Mouse (Mus musculus) thymus, postnatal 4 days (tissue): ENCODE results near the gene Psmd2.

ENCODE experiments used
- DNase-seq: peaks from one replicate; pipeline ENCODE4 v3.0.0; 2021

Gene Psmd2

DNA sequence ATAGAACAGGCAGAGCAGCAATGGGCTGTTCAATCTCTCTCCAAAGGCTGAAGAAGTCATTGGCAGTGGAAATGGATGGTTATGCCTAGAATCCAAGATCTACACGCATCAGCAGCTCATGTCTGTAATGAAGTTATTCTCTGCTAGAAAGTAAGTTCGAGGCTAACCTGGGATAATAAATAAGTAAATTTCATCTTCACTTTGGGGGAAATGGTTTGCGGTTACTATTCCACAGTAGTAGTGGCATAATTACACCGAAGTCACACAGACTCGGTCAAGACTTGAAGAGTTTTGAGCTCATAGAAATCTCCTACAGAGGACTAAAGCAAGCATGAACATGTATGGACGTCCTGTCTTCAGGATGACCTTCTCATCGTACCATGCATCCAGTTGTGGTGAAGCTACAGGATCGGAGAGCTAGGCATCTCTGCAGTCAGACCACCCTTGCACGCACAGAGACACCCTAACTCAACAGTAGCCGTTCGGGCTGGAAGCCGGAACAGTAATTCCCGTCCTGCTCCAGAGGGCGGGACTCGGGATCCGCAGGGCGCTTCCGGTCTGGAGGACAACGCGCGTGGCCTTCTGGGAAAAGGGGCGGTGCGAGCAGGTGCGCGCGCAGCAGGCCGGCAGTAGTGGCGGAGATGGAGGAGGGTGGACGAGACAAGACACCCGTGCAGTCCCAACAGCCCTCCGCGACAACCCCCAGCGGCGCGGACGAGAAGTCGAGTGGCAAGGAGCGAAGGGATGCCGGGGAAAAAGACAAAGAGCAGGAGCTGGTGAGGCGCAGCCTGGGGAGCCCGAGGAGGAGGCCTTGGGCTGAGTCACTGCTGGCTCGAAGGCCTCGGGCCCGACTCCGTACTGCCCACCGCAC lies at the start of gene Psmd2:
TSS of gene Psmd2 (plus strand) at position 577 of the 871 bp plus-strand sequence.
- peak; percentile 98 for DNase-seq

DNA sequence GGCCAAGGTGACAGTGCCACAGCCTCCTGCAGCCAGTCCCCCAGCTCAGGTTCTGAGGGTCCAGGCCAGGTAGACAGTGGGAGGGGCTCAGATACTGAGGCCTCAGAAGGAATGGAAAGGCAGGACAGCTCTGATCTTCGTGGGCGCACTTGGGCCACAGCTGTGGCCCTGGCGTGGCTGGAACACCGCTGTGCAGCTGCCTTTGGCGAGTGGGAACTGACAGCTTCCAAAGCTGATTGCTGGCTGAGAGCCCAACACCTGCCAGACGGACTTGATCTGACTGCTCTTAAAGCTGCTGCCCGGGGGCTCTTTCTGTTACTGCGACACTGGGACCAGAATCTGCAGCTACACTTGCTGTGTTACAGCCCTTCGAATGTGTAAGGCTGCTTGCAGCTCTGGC lies 46.7 kb upstream of the Psmd2 start:
- no peak for DNase-seq

DNA sequence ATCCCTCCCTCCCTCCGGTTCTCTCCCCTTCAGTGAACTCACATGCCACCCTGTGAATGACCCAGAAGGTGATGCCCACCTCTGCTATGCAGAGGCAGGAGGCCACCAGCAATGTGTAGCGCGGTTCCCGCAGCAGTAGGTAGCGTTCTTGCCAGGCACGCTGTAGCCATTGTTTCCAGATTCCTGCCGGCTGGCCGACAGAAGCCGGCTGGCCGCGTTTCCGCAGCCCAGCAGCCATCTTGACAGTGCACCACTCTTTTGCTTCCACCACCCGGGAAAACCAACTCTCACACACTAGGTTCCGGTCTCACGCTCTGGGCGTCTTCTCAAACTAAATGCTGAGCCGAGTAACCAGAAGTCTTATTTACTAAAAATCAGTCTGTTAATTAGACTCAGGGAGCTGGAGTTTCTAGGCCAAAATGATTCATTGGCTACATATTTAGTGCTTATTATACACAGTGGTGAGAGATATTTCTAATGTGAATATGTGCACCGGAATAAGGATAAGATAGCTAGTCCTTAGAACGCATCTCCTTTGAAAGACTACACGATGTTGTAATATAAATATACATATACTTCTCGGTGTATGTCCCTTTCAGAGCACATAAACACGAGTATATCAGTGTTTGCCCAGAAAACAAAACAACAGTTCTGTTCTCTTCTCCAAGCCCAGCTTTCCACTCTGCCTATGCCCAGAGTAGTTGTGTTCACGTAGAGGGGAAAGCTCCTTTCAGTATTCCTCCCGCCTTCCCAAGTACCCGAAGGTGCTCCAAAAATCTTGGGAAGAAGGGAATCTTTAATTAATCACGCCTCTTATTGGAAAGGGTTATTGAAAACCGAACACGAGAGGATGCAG lies 40.7 kb upstream of the Psmd2 start:
- peak; percentile 78 for DNase-seq

DNA sequence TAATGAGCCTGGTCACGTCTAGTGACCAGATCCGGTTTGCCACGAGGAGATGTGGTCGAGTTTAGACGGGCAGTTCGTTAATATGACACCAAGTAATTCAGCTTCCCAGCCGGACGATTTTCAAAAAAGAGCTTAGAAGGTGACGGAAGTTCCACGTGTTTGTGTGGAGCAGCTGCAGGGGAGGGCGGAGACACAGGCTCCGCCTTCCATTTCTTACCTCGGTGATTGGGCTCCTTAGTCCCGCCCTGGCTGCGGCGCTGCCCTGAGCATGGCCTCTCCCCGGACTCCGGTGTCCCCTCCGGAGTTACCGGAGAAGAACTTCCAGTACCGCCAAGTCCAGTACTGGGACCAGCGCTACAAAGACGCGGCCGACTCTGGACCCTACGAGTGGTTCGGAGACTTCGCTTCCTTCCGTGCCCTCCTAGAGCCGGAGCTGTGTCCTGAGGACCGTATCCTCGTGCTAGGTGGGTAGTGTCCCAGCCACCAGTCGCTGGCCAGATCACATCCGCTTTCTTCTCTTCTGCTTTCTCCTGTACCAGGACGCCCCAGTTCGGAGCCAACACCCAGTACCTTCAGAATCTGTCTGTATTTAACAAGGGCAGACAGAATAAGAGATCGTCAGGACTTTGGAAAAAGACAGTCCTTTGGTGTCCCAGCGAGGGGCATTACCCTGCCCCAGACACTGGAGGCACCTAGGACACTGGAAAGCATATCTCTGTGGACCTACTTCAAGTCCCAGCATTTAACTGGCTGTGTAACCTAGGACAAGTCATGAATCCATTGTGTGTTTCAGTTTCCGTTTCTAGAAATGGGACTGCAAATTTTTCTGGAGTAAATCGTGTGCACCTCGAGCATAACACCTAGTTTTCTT lies 39.9 kb upstream of the Psmd2 start, which contains the start of the genes Eef1akmt4, Gm49333 and Alg3:
TSS of gene Eef1akmt4 (plus strand) at position 237 of the 871 bp plus-strand sequence.
TSS of gene Gm49333 (plus strand) at position 254 of the 871 bp plus-strand sequence.
TSS of gene Alg3 (minus strand) at position 379 of the 871 bp plus-strand sequence.
- DNase-seq: peak; percentile 85

DNA sequence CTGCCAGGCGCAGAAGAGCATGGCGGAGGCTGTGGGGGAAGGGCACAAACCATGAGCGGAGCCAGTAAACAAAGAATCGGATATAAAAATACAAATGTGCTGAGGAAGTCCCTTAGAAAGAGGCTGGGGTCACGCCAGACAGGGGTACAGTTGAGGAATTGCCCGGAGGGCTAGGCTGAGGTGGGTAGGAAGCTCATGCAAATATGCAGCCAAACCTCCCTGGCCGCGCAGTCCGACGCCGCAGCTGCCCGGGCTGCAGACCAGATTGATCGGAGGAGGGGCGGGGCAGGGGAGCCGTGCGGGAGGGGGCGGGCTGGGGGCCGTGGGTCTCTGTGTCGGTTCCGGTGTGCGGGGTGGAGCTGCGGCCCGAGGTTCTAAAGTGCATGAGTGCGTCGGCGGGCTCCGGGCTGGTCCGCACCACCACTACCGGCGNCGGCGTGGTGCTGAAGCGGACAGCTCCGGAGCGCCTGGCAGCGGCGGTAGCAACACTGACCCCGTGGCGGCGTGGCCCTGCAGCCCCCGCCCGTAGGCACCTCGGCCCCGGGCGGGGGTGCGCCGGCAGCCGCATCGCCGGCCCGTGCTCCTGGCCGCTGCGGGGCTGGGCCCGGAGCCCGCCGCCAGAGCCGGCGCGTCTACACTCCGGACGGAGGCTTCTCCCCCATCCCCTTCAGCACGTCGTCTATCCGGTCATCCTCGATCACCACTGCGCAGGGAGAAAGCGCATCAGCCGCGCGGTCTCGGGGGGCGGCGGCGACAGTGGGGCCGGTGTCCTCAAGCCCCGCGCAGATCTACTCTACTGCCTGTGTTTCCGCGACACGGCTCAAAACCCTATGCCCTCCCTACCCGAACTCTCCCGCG lies 31.7 kb upstream of the Psmd2 start:
- peak; percentile 36 for DNase-seq

DNA sequence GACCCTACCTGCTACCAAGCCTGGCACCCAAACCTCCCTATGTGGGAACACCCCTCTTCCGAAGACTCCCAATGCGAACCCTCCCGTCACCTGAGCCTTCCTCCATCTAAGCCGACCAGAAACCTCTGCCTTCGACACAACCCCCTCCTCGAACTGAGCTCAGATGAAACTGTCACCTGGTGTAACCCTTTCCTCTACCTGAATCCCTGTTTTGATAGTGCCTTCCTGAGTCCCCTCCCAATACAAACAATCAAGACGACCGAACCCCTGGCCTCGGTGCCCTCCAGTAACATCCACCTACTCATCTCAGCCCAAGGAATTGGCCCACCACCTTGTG lies 31.1 kb upstream of the Psmd2 start:
- DNase-seq: no peak

DNA sequence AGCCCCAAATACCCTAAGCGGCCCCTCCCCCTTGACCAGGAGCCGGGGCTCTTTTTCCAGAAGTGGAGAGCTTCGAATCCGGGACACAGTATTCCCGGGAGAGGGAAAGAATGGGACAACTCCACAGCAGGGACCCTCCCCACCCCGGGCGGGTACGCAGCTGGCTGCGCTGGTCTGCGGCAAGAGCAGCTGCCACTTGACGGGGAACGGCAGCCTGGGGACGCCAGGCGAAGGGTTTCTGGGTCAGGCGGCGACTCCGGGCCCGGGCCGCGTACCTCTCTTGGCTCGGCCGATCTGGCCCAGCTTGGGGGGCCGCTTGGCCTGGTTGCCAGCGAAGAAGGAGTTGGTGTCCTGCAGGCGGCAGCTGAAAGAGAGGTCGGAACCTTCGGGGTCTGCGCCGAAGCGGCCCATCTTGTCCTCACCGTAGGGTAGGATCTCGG lies 30.7 kb upstream of the Psmd2 start:
- DNase-seq: peak; percentile 53

DNA sequence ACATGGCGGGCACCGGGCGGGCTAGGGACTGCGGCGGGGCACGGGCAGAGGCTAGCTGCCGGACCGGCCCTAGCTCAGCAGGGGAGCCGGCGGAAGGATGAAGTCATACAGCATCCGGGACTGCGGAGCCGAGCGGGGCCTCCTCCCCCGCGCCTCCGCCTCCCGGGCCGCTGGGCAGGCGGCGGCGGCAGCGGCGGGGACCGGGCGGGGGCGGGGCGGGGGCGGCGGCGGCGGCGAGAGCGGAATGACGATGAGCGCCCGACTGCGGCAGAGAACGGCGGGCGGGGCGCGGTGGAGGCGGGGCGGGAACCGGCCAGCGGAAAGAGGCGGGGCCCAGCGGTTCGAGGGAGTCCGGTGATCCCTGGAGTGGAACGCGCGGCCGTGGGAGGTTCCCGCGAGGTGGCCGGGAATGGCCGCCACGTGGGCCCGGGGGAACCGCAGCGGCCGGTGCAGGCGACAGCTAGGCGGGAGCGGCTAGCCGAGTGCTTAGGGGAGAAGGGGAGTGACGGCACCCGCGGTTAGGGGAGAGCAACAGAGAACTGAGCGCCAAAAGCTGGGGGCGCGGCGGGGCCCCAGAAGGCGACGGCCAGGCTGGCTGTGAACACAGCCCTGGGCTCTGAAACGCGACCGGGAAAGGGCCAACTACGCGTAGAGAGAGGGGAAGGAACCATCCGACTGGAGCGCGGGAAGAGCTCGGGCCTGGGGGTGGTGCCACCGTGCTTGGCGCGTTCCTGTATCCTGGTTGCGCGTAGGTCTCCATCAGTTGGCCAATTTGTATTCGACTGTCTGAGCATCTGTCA lies 30.1 kb upstream of the Psmd2 start, which contains the start of gene Camk2n2:
TSS of gene Camk2n2 (minus strand) at position 97 of the 800 bp plus-strand sequence.
- DNase-seq: peak; percentile 65

DNA sequence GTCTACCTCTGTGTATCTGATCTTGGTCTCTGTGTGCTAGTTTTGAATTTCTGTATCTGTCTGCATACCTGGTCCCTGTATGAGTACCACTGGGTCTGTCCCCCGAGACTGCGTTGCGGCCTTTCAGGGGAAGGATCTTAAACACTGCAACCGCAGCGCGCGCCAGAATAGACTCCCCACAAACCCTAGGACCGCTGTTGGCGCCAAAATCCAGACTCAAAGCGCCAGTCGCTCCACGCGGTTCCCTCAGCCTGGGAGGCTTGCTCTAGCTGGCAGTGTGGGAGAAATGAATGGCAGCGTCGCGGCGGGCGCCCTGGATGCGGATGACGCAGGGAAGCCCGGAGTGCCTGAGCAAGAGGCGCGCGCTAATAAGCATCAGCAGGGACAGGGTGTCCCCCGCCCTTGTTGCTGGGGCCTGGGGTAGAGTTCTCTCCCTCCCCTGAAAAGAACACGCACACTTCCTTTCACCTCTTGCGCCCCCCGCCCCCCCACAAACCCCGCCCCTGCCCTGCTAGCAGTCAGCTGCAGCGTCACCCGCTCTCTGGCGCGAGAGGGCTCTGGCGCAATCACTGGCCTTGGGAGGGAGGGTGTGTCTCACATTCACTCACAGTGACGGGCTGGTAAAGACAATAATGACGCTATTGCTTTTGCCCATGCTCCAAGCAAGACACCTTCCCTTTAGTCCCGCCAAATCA lies 29.3 kb upstream of the Psmd2 start:
- DNase-seq: peak; percentile 49

DNA sequence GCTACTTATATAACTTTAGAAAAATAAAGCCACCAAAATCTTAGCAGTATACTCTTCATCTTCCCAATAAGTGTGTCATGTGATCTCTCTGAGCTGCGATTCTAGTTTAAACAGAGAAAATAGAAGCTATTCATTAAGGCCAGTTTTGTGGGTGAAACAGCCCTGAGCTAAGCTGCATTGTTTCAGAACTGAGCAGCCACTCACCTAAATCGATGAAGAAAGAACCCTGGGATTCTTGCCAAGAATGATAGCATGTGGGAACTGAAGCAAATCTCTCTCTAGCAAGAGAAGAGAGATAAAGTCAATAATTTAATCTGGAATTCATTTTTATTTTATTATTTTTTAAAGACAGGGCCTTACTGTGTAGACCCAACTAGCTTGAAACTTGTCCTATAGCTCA lies 28.2 kb upstream of the Psmd2 start:
- no peak for DNase-seq

DNA sequence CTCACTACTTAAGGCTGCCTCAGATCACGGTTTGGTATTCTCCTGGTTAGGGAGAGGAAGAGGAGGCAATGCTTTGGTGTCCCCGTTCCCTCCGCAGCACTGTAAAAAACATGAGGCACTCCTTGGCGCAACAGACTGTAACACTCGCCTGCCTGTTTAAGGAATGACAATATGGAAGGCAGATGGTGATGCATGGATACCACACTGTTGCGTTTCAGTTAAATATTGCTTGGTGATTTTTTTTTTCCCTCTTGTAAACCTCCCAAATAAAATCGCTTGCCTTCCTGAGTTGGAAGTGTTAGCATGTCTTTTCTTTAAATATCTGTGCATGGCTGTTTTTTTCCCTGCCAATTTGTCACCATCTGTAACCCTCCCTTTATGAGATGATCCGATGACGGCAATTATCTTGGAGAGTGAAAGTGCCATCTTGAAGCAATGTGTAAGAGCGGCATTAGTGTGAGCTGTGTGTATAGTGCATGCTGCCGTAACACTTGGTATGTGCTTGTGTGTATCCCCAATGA lies 22.5 kb upstream of the Psmd2 start:
- DNase-seq: no peak

DNA sequence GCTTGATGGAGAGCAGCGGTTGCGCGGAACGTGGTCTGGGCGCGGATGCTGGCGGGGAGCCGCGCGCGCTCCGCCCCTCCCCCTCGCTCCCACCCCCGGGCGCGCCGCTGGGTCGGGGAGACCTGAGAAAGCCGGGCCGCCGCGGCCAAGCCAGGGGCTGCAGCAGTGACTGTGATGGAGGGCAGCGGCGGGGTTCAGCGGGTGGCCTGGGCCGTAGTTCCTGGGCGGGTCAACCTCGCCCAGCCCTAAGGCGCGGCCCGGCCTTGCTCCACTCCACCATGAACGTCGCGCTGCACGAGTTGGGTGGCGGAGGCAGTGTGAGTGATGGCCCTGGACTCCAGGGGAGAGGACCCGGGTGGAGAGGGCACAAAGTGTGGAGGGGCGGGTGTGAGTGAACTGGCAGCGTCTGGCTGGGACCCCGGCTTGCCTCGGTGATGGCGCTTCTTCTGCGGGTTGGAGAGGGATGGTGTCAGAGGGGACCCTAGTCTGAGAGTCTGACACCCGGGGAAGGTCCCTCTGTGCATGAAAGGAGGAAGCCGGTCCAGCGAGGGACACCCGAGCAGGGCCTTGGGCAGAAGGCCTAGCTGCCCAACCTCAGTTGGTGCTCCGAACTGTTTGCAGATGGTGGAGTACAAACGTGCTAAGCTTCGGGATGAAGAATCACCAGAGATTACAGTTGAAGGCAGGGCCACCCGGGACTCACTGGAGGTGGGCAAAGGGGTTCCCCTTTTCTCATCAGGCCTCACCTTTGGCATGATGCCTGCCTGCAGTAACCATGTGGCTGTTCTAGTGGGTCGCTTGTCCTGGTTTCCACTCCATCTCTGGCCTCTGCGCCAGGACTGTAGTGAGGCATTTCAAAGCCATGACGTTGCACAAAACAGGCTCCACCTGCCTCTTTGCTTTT lies 21.5 kb upstream of the Psmd2 start, which contains the start of gene Ece2:
TSS of gene Ece2 (plus strand) at position 98 of the 904 bp plus-strand sequence.
- DNase-seq: peak; percentile 52

DNA sequence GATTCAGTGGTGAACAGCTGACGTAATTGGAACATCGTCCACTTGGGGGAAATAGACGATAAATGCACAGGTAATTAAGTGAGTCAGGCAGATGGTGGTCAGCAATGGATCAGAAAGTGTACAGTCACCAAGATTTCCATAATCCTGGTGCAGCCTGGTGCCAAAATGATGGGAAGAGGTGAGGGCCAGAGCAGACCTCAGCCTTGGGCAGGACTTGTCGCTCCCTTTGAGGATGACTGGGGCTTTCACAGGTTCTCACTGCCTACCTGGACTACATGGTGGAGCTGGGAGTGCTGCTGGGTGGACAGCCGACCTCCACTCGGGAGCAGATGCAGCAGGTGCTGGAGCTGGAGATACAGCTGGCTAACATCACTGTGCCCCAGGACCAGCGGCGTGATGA lies 14.0 kb upstream of the Psmd2 start:
- DNase-seq: no peak

DNA sequence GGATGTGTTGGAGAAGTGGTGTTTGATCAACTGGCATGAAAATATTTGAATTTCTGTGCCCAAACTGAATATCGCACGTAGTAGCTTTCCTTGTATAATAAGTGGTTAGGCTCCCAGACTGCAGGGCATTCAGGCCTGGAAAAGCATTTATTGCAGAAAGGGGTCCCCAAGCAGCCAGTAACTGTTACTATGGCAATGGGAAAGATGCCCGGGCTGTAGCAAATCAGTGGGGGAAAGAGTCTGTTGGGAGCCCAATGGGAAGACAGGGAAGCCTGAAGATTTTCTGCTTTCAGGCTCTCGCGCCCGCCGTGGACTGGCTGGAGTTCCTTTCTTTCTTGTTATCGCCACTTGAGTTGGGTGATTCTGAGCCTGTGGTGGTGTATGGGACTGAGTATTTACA lies 13.1 kb upstream of the Psmd2 start:
- DNase-seq: no peak

DNA sequence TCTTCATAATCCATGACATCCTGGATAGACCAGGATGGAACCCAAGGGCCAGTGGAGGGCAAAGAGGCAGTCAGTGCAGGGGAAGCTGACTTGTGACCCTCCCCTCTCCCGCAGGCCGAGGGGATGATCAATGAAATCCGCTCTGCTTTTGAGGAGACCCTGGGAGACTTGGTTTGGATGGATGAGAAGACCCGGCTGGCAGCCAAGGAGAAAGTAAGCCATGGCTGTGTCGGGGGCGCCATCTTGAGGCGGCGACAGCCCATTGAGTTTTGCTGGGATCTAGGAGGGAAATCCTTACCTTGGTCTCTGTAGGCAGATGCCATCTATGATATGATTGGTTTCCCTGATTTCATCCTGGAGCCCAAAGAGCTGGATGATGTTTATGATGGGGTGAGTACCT lies 9.3 kb upstream of the Psmd2 start:
- peak; percentile 80 for DNase-seq

DNA sequence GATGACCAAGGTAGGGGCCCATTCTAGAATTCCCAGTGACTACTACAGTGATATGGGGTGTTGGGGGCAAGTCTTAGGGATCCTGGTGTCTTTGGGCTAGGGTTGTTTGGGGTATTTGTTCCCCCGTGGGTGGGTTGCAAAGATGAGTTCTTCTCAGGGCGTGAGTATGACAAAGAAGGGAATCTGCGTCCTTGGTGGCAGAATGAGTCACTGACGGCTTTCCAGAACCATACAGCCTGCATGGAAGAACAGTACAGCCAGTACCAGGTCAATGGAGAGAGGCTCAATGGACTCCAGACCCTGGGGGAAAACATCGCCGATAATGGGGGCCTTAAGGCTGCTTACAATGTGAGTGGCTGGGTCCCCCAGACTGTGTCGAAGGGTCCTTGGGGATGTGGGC lies 7.5 kb upstream of the Psmd2 start:
- DNase-seq: no peak

DNA sequence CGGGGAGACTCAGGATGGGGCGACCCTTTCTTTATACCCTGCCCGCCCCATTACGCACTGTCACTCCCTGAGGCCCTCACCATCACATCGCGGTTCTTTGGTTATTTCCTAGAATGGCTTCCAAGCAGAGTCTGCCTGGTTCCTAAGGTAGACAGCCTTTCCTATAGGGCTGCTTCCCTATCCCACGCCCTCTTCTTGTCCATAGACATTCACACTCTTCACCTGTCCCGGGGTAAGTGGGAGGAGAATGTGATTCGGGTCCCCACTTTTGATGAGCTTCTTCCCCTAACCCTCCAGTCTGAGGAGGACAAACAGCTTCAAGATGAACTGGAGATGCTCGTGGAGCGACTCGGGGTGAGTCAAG lies 477 bp downstream of the Psmd2 start:
- DNase-seq: no peak

DNA sequence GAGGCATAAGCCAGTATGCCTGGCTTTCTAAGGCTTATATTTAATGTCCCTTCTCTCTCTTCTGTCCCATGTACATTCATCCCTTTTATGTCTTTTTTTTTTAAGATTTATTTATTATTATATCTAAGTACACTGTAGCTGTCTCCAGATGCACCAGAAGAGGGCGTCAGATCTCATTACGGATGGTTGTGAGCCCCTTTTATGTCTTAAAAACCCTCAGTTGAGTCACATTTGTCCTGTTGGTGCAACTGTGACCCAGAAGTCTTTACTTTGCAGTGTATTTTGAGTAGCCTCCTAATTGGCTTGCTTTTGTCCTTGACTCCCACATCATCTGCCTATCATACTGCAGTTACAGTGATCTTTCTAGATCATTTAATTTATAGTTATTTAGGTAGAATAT lies 1.9 kb downstream of the Psmd2 start:
- DNase-seq: no peak

DNA sequence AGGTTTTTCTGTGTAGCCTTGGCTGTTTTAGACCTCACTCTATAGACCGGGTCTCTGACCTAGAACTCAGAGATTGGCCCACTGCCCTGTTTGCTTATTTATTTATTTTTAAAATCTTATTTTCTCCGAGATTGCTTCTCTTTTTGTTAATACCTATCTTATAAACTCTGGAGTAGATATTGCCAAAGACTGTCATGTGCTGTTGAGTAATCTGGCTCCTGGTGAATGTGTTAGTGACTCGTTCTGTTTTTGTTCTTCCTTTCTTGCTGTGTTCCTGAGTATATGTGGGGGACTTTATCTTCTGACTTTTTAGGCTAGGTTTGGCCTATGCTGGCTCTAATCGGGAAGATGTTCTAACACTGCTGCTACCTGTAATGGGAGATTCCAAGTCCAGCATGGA lies 6.2 kb downstream of the Psmd2 start:
- no peak for DNase-seq
